Mouse (Mus musculus): Measurements from ENCODE around the gene Gle1.
"Not testable (repeated sequence)": the region's sequence is repeated elsewhere in the genome, so short reads cannot be mapped to it uniquely, and the experiment has no call there.

Gene Gle1

DNA sequence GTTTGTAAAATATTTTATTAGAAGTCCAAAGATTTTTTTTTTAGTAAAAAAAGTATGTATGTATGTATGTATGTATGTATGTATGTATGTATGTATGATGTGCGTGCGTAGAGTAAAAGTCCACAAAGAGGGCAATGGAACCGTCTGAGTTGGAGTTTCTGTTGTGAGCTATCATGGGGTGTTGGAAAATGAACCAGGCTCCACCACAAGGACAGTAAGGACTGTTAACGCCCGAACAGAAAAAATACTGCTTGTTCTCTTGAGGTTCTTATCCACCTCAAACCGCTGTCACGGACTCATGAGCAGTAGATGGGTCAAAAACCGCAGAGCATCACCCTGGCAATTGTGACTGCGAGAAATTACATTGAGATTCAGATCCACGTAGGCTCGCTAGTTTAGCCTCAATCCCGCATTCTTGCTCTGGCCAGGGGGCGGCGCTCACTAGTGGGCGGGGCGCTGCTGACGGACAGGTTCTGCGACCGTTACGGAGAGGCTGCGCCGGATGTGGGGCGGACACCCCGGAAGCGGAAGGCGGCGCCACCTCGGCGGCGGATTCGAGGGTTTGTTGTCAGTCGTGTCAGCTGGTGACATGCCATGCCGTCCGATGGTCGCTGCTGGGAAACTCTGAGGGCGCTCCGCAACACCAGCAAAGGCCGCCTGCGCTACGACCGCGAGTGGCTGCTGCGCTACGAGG is at the start of gene Gle1:
Gle1 (plus strand) TSS at position 521 of the 694 bp plus-strand sequence.
- peak; percentile 96 for DNase-seq (ENCODE audit: low read depth, low spot score)

- DNase-seq (ENCODE audit: low read depth, low spot score), result not testable (repeated sequence)
Measured at GRCm38 (mm10) chr2:29886659-29887292, 48.5 kb upstream of the Gle1 start.

DNA sequence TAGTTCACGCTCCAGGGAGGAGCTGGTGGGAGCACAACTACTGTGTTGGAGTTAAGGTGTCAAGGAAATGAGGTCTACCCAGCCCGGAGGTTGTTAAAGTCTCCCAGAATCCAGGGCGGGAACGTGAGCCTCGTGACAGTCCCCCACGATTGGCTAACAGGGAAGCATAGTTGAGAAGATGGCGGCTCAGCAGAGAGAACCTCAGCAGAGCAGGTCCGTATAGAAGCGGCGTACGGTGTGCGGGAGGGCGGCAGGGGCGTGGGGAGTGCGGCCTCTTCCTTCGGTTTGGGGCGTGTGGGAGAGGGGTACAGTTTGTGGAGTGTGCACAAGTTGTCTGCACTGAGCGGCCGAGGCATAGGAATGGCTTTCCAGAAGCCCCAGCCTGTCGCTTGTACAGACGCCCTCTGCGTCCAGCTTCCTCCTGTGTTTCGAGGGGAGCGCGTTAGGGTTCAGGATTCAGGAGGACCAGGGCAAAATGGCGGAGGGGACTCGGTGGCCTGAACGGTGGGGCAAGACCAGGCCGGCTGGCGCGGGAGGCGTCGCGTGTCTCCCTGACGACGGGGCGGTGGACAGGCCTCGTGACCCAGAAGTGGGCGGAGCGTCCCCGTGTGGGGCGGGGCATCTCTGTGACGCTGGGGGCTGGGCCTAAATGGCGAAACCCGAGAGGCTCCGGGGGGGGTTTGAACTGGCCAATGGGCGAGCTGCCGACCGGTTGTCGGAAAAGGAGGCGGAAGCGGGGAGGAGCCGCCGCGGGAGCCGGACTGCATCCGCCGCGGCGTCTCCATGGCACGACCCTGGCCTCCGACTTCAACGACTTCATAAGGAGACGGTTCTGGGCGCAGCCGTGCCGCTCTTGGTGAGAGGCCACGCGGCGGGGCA is 45.9 kb upstream of the Gle1 start, which contains the start of gene Odf2:
Odf2 (plus strand) TSS at position 156 of the 879 bp plus-strand sequence.
- DNase-seq (ENCODE audit: low read depth, low spot score), result peak; percentile 98

DNA sequence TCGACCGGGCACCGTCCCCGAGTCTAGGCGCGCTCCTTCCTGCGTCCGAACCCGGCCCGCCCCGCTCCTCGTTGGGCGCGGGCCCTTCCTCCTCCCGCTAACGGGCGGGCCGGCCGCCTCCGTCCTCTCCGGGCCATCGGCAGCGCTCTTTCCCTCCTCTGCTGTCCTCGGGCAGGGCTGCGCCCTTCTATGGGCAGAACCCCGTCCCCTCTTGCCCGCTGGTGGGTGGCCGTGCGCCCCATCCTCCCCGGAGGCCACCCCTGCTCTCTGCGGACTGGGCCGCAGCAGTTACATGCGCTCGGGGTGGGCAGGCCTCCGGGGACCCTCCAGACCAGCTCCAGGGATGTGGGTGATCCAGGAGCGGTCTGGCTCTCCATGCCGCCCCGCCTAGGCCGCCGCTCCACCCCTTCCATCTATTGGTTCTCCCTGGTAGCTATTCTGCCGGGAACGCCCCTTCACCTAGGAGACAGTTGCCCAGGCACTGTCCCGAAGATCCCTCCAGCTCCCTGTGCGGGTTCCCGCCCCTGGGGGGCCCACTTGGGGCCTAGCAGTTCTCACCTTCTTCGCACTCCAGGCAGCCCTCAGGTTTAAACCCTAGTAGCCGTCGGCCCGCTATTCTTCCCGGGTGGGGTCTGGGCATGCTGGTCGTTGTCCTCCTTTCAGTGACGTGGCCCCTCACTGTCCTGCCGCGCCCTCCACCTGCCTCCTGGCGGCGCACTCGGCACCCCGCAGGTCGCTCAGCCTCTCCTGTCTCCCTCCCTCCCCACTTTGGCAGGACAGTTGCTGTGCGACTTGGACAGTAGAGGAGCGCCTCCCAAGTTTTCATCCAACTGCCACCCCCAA is 45.0 kb upstream of the Gle1 start:
- DNase-seq (ENCODE audit: low read depth, low spot score), result peak; percentile 75

- DNase-seq (ENCODE audit: low read depth, low spot score), result no peak
Measured at GRCm38 (mm10) chr2:29891773-29892172, 43.5 kb upstream of the Gle1 start.

- no peak for DNase-seq (ENCODE audit: low read depth, low spot score)
Measured at GRCm38 (mm10) chr2:29896071-29896470, 39.2 kb upstream of the Gle1 start.

- DNase-seq (ENCODE audit: low read depth, low spot score), result no peak
Measured at GRCm38 (mm10) chr2:29897366-29897765, 37.9 kb upstream of the Gle1 start.

- no peak for DNase-seq (ENCODE audit: low read depth, low spot score)
Measured at GRCm38 (mm10) chr2:29898081-29898480, 37.1 kb upstream of the Gle1 start.

DNA sequence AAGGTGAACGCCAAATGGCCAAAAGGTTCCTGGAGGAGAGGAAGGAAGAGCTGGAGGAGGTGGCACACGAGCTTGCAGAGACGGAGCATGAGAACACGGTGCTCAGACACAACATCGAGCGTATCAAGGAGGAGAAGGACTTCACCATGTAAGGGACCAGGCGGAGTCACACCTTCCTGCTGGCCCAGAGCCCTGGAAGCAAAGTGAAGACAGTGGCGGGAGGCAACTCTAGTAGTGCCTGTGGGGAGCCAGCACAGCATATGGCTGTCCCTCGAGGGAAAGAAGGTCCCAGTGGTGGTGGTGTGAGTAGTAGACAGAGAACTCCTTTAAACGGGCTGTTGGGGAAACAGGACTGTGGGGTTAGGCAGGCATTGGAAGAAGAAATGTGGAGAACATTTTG is 33.0 kb upstream of the Gle1 start:
- DNase-seq (ENCODE audit: low read depth, low spot score), result no peak

DNA sequence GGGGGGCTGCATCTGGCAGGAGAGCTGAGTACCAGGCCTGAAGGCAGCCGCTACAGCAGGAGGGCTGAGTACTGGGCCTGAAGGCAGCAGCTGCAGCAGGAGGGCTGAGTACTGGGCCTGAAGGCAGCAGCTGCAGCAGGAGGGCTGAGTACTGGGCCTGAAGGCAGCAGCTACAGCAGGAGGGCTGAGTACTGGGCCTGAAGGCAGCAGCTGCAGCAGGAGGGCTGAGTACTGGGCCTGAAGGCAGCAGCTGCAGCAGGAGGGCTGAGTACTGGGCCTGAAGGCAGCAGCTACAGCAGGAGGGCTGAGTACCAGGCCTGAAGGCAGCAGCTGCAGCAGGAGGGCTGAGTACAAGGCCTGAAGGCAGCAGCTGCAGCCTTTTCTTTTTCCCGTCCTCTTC is 27.1 kb upstream of the Gle1 start:
- DNase-seq (ENCODE audit: low read depth, low spot score), result not testable (repeated sequence)

DNA sequence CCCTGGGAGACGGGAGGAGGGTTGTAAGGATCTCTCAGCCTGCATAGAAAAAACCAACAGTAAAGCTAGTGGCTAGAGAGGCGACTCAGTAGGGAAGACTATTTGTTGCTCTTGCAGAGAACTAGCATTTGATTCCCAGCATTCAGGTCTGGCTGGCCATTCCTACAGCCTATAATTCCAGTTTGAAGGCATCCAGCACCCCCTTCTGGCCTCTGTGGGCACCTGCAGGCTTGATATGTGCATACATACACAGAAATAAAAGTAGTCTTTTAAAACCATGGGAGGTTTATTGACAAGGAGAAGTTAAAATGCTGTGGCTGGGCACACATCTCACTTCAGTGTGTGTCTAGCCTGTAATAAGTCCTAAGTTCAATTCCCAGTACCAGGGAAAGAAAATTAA is 25.2 kb upstream of the Gle1 start:
- no peak for DNase-seq (ENCODE audit: low read depth, low spot score)

GRCm38 (mm10) chr2:29917621-29918020 is 17.6 kb upstream of the Gle1 start:
- DNase-seq (ENCODE audit: low read depth, low spot score), result no peak

DNA sequence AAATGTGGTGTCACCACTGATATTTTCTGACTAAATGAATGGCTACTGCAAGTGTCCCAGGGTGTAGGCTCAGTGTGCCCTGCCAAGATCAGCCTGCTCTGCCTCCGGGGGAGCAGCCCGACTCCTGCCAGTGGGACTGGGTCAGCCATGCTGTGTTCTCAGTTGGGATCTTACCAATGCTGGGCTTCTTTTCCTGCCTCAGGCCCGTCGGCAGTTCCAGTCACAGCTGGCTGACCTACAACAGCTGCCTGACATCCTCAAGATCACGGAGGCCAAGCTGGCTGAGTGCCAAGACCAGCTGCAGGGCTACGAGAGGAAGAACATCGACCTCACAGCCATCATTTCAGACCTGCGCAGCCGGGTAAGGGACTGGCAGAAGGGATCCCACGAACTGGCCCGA is 13.2 kb upstream of the Gle1 start:
- no peak for DNase-seq (ENCODE audit: low read depth, low spot score)

GRCm38 (mm10) chr2:29926542-29926941 is 8.7 kb upstream of the Gle1 start:
- no peak for DNase-seq (ENCODE audit: low read depth, low spot score)

DNA sequence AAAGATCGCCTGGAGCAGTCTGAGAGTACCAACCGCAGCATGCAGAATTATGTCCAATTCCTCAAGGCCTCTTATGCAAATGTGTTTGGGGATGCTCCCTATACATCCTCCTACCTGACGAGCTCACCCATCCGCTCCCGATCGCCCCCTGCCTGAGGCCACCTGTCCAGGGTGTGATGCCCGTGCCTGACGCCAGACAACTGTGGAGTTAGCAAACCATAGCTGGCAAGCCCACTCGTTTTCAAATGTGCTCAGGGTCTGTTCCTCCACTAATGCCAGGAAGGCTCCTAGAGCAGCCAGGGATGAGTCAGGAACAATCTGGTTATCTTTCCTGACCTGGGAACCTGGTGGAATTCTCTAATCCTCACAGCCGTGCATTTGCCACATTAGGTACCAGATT is 4.7 kb upstream of the Gle1 start:
- no peak for DNase-seq (ENCODE audit: low read depth, low spot score)

GRCm38 (mm10) chr2:29931194-29931593 is 4.0 kb upstream of the Gle1 start:
- no peak for DNase-seq (ENCODE audit: low read depth, low spot score)

GRCm38 (mm10) chr2:29940073-29940472 is 4.8 kb downstream of the Gle1 start:
- no peak for DNase-seq (ENCODE audit: low read depth, low spot score)

GRCm38 (mm10) chr2:29940826-29941225 is 5.6 kb downstream of the Gle1 start:
- DNase-seq (ENCODE audit: low read depth, low spot score), result no peak

DNA sequence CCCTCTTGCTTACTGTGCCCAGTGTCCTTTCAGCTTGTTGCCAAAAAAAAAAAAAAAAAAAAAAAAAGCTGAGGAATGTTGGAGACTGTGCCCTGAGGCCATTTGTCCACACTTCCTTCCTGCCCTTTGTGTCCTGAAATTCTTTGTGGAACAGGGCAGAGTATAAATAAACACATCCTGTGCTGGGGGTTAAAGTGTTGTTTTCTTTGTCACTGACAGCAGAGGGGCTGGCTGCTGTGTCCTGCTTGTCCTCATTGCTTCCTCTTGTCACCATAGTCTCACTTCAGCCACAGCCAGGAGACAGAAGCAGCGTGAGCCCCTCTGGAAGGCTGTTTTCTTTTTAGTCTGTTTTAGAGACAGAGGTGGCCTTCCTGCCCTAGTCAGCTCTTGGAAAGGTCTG is 9.5 kb downstream of the Gle1 start:
- DNase-seq (ENCODE audit: low read depth, low spot score), result no peak

GRCm38 (mm10) chr2:29948896-29949295 is 13.7 kb downstream of the Gle1 start:
- DNase-seq (ENCODE audit: low read depth, low spot score), result no peak

DNA sequence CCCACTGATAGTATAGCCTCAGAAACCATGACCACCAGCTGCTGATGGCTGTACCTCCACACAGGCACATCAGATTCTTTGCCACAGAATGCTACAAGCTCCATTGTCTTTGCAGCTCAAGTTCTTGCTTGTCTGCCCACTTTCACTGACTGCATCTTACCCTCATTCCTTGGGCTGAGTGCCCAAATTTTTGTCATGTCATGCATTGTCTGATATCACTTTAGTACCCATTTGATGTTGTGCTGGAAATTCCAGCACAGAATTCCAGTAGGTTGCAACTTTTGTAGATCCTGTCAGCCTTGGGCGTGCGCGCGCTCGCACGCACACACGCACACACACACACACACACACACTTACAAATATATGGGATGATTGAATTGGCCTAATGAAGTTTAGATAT is 26.0 kb downstream of the Gle1 start:
- no peak for DNase-seq (ENCODE audit: low read depth, low spot score)
